ENCODE assay signal across 18 mouse cellular contexts in genomic region chr12:117450106-117450505, GRCm38 (mm10).
DNase-seq lines count a peak whose midpoint lies in the region; ATAC-seq and TF ChIP-seq lines count a peak whose summit lies in the region.
"Had no signal": no experiment of that assay in that cellular context is flagged by ENCODE, and none has a peak within 500 bp of the region (broad histone marks: within the 10 kb centered on the region; RNA-seq: fewer than 3 reads in every experiment).

No protein-coding gene starts in this region.

- DNase-seq in gastrocnemius, adult 2 months, result no peak
- no peak for DNase-seq in gastrocnemius, postnatal 10 days
- peak; percentile 36 to 68 for DNase-seq in heart, adult 9 months (ENCODE audit: low spot score in 2 of 2)
- DNase-seq in left cerebral cortex, adult 2 months (ENCODE audit: extremely low spot score in 1 of 2, low spot score in 2 of 2), result no peak
- DNase-seq in frontal cortex, adult 2 months (ENCODE audit: extremely low spot score in 1 of 2, low spot score in 1 of 2), result no peak
- DNase-seq in embryo, embryonic 9.5 days (ENCODE audit: extremely low spot score), result no peak
- DNase-seq: adrenal gland, postnatal 25 days; cerebellum, postnatal 25 days; forebrain, postnatal 0 days; layer of hippocampus, adult 9-11 months; spleen, adult 18-20 months had no signal

- no peaks in the 10 kb centered on the region for H3K9me3 ChIP-seq in ES-Bruce4 (replicated peaks; ENCODE audit: control insufficient read depth, insufficient read depth, low read length, poor library complexity, severe bottlenecking)
- no peaks in the 10 kb centered on the region for H3K9me3 ChIP-seq in lung, embryonic 15.5 days
- H3K9me3 ChIP-seq: embryonic facial prominence, embryonic 15.5 days; hindbrain, embryonic 15.5 days had no signal

- no peak overlapping the region for H3K4me3 ChIP-seq in gastrocnemius, adult 2 months
- H3K4me3 ChIP-seq in ES-Bruce4 (ENCODE audit: low read depth, low read length), result no peak overlapping the region
- no peak overlapping the region for H3K4me3 ChIP-seq in lung, embryonic 15.5 days
- no peak overlapping the region for H3K4me3 ChIP-seq in left cerebral cortex, adult 2 months
- H3K4me3 ChIP-seq: embryonic facial prominence, embryonic 15.5 days; hindbrain, embryonic 15.5 days; neural tube, embryonic 13.5 days had no signal

- intact Hi-C loops in gastrocnemius, adult 2 months (cut with DNase I), result no loop called here
- intact Hi-C loops in left cerebral cortex, adult 2 months (cut with DNase I), result no loop called here

- H3K36me3 ChIP-seq in ES-Bruce4 (ENCODE audit: control insufficient read depth, insufficient read depth, low read length, poor library complexity, severe bottlenecking), result no peaks in the 10 kb centered on the region
- no peaks in the 10 kb centered on the region for H3K36me3 ChIP-seq in lung, embryonic 15.5 days
- H3K36me3 ChIP-seq: embryonic facial prominence, embryonic 15.5 days; G1E; hindbrain, embryonic 15.5 days; neural tube, embryonic 13.5 days had no signal

- H3K27me3 ChIP-seq in ES-Bruce4 (ENCODE audit: control insufficient read depth, insufficient read depth, low read length, poor library complexity, severe bottlenecking), result no peaks in the 10 kb centered on the region
- H3K27me3 ChIP-seq in lung, embryonic 15.5 days, result no peaks in the 10 kb centered on the region
- H3K27me3 ChIP-seq: embryonic facial prominence, embryonic 15.5 days; hindbrain, embryonic 15.5 days; neural tube, embryonic 13.5 days had no signal

- peak overlapping the region; percentile 58 for H3K27ac ChIP-seq in gastrocnemius, adult 2 months
- H3K27ac ChIP-seq in ES-Bruce4 (ENCODE audit: insufficient read depth, low read length), result peak overlapping the region; percentile 87
- peak overlapping the region; percentile 44; the same call in 1 of the 2 replicates for H3K27ac ChIP-seq in lung, embryonic 15.5 days
- H3K27ac ChIP-seq in left cerebral cortex, adult 2 months, result no peak overlapping the region
- H3K27ac ChIP-seq: embryonic facial prominence, embryonic 15.5 days; hindbrain, embryonic 15.5 days; neural tube, embryonic 13.5 days had no signal

- ATAC-seq in lung, embryonic 15.5 days (ENCODE audit: borderline replicate concordance, extremely low read depth, low FRiP score, low TSS enrichment), result no peak
- ATAC-seq: forebrain, postnatal 0 days had no signal

- peak; percentile 98 for TF ChIP-seq EP300 in ES-Bruce4 (IDR thresholded peaks at IDR 0.05; ENCODE audit: insufficient read depth, low read depth, low read length)

- no peak for TF ChIP-seq CTCF in gastrocnemius, adult 2 months (IDR thresholded peaks at IDR 0.05)
- TF ChIP-seq CTCF in ES-Bruce4 (IDR thresholded peaks at IDR 0.05; ENCODE audit: low read depth, low read length), result no peak
- TF ChIP-seq CTCF in left cerebral cortex, adult 2 months (IDR thresholded peaks at IDR 0.05), result no peak

- H3K4me2 ChIP-seq in lung, embryonic 15.5 days, result no peak overlapping the region
- H3K4me2 ChIP-seq: embryonic facial prominence, embryonic 15.5 days; hindbrain, embryonic 15.5 days; liver, embryonic 11.5 days; neural tube, embryonic 13.5 days had no signal

- TF ChIP-seq POLR2A in ES-Bruce4 (IDR thresholded peaks at IDR 0.05; ENCODE audit: insufficient read depth, low read length), result no peak

- H3K4me1 ChIP-seq in ES-Bruce4 (ENCODE audit: control insufficient read depth, insufficient read depth, low read length), result peaks cover 6% of the 10 kb centered on the region
- H3K4me1 ChIP-seq in lung, embryonic 15.5 days, result peaks cover 39% of the 10 kb centered on the region

- no peak overlapping the region for H3K9ac ChIP-seq in ES-Bruce4 (ENCODE audit: low read depth, poor library complexity, severe bottlenecking)
- H3K9ac ChIP-seq in lung, embryonic 15.5 days, result no peak overlapping the region
- H3K9ac ChIP-seq: embryonic facial prominence, embryonic 15.5 days; forebrain, postnatal 0 days; hindbrain, embryonic 15.5 days; neural tube, embryonic 13.5 days had no signal

Comparison
In these comparisons a context has a peak if more than half of its experiments do, and no peak if none do; other contexts are left out.
1. DNase-seq: peak in heart, adult 9 months (2 of 2); none in gastrocnemius, adult 2 months (single experiment), gastrocnemius, postnatal 10 days (single experiment), left cerebral cortex, adult 2 months (0 of 2), frontal cortex, adult 2 months (0 of 2) and embryo, embryonic 9.5 days (single experiment).